Mouse (Mus musculus): ENCODE measurements around the gene Nolc1. TPM values are rescaled to one million over a fixed set of nuclear protein-coding genes. Genes with fewer than 3 reads are reported as not detected.

Nolc1 gene
- total RNA-seq (2021) = 10 to 100 TPM; 14.4 to 19.8 TPM

- intact Hi-C loops (cut with DNase I) = loop anchor here (1.0 kb wide), 1 partner anchor 19 kb away; no protein-coding TSS in a partner anchor
- DNase-seq = peak; percentile 99
These were observed at the start of gene Nolc1 for GRCm38 (mm10) chr19:46075616-46076607. Nolc1 (plus strand) TSS chr19:46075863.

GRCm38 (mm10) chr19:46026567-46026966, 49.1 kb upstream of the Nolc1 start:
- intact Hi-C loops (cut with DNase I) = no loop called here
- peak in 1 of 2 experiments; percentile 26 for DNase-seq

- intact Hi-C loops (cut with DNase I) = no loop called here
- DNase-seq = no peak
These were observed 46.8 kb upstream of the Nolc1 start for GRCm38 (mm10) chr19:46028747-46029320.

- no peak for DNase-seq
- intact Hi-C loops (cut with DNase I) = no loop called here
These were observed 46.0 kb upstream of the Nolc1 start for GRCm38 (mm10) chr19:46029652-46030051.

GRCm38 (mm10) chr19:46030196-46030983, 45.3 kb upstream of the Nolc1 start:
- intact Hi-C loops (cut with DNase I) = no loop called here
- DNase-seq = no peak

- intact Hi-C loops (cut with DNase I) = no loop called here
- peak in 1 of 2 experiments; percentile 16 for DNase-seq
These were observed 43.8 kb upstream of the Nolc1 start for GRCm38 (mm10) chr19:46031689-46032432.

- no peak for DNase-seq
- intact Hi-C loops (cut with DNase I) = no loop called here
These were observed 42.7 kb upstream of the Nolc1 start for GRCm38 (mm10) chr19:46032731-46033510.

- DNase-seq = no peak
- intact Hi-C loops (cut with DNase I) = no loop called here
These were observed 41.8 kb upstream of the Nolc1 start for GRCm38 (mm10) chr19:46033911-46034310.

GRCm38 (mm10) chr19:46035971-46036370, 39.7 kb upstream of the Nolc1 start:
- DNase-seq = no peak
- intact Hi-C loops (cut with DNase I) = no loop called here

GRCm38 (mm10) chr19:46036477-46037242, 39.0 kb upstream of the Nolc1 start:
- no peak for DNase-seq
- intact Hi-C loops (cut with DNase I) = no loop called here

- intact Hi-C loops (cut with DNase I) = no loop called here
These were observed 38.3 kb upstream of the Nolc1 start for GRCm38 (mm10) chr19:46037243-46037924.

GRCm38 (mm10) chr19:46037925-46038850, 37.5 kb upstream of the Nolc1 start:
- DNase-seq = no peak
- intact Hi-C loops (cut with DNase I) = no loop called here

More at GRCm38 (mm10) chr19:46037243-46037924, 38.3 kb upstream of the Nolc1 start:
- DNase-seq = no peak

- DNase-seq = no peak
- intact Hi-C loops (cut with DNase I) = no loop called here
These were observed 36.8 kb upstream of the Nolc1 start for GRCm38 (mm10) chr19:46038851-46039260.

GRCm38 (mm10) chr19:46039478-46039877, 36.2 kb upstream of the Nolc1 start:
- intact Hi-C loops (cut with DNase I) = no loop called here

GRCm38 (mm10) chr19:46040149-46040902, 35.3 kb upstream of the Nolc1 start:
- intact Hi-C loops (cut with DNase I) = no loop called here
- DNase-seq = no peak

More at GRCm38 (mm10) chr19:46039478-46039877, 36.2 kb upstream of the Nolc1 start:
- peak; percentile 88 for DNase-seq

GRCm38 (mm10) chr19:46041299-46041932, 34.2 kb upstream of the Nolc1 start:
- intact Hi-C loops (cut with DNase I) = no loop called here
- DNase-seq = no peak
